Mouse (Mus musculus) embryonic fibroblast, embryonic 13.5 days (primary cell): Measurements from ENCODE around the gene Fam98b.

Experiments used
- CTCF ChIP-seq: IDR thresholded peaks from 2 replicates; pipeline ENCODE4 v1.5.1; 2011; ENCODE audit warnings: mild to moderate bottlenecking, control low read depth, low read length, moderate library complexity, borderline replicate concordance; ENCODE audit not compliant: insufficient read depth
- POLR2A ChIP-seq: IDR thresholded peaks from 2 replicates; pipeline ENCODE4 v1.6.1; 2011; ENCODE audit warnings: low read depth, mild to moderate bottlenecking, control low read depth, low read length, moderate library complexity

GRCm38 (mm10) chr2:117307959-117308358 is 58.4 kb downstream of the Fam98b start:
- no peak for TF ChIP-seq CTCF
- TF ChIP-seq POLR2A: no peak
